Mouse (Mus musculus): ENCODE measurements around the gene Jmjd7. TPM values are rescaled to one million over a fixed set of nuclear protein-coding genes. Genes with fewer than 3 reads are reported as not detected.

Gene Jmjd7
- polyA plus RNA-seq, 1 experiment from 2014 or later = 3.9 TPM

DNA sequence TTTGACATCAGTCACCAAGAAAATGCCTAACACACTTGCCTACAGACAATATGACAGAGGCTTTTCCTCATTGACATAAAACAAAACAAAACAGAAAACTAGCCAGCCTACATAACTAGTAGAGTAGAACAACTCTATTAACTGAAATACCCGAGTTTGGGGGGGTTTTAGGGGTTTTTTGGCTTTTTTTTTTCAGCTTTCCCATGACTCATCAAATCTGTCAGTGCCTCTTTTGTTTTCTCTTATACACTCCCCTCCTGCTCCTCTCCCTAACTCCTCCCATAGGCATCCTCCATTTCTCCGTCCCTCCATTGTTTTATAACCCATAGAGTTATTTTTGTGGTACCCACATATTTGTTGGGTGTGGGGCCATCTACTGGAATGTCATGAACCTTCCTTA, 33.8 kb upstream of the Jmjd7 start:
- H3K4me1 ChIP-seq (ENCODE audit: control insufficient read depth, low read depth, low read length) = peaks cover 3% of the 10 kb centered on the region
- no peak overlapping the region for H3K27ac ChIP-seq (ENCODE audit: low read length)
- H3K36me3 ChIP-seq (ENCODE audit: control insufficient read depth, insufficient read depth) = no peaks in the 10 kb centered on the region
- H3K4me3 ChIP-seq (ENCODE audit: low read depth, low read length) = no peak overlapping the region
- H3K9ac ChIP-seq (ENCODE audit: low read depth, low read length) = no peak overlapping the region
- no peak for ATAC-seq (ENCODE audit: low read depth)
- no peak overlapping the region for H3K4me2 ChIP-seq (ENCODE audit: low read depth, low read length)
- H3K9me3 ChIP-seq (replicated peaks; ENCODE audit: control insufficient read depth, low read length) = no peaks in the 10 kb centered on the region
- 40% methylated on average over 2 of the region's 2 CpGs for WGBS (ENCODE audit: insufficient replicate concordance)
- no peaks in the 10 kb centered on the region for H3K27me3 ChIP-seq (ENCODE audit: control insufficient read depth, insufficient read depth, low read depth, low read length)

DNA sequence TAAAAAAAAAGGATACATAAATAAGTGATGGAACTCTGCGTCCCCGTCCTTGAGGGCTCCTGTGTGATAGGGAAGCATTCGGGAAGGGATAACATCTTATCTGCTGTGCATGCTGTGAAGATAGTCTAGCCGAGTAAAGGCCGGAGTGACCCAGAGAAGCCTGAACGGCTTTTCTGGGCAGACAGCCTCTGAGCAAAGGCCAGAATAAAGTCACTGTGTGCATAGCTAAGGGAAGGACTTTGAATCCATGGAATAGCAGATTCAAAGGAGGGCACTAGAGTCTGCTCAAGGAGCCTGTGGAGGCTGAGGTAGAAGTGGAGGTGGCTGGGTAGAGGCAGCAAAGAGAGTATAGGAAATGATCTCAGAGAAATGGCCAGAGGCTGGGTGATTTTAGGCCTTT, 32.4 kb upstream of the Jmjd7 start:
- no peak overlapping the region for H3K27ac ChIP-seq (ENCODE audit: low read length)

DNA sequence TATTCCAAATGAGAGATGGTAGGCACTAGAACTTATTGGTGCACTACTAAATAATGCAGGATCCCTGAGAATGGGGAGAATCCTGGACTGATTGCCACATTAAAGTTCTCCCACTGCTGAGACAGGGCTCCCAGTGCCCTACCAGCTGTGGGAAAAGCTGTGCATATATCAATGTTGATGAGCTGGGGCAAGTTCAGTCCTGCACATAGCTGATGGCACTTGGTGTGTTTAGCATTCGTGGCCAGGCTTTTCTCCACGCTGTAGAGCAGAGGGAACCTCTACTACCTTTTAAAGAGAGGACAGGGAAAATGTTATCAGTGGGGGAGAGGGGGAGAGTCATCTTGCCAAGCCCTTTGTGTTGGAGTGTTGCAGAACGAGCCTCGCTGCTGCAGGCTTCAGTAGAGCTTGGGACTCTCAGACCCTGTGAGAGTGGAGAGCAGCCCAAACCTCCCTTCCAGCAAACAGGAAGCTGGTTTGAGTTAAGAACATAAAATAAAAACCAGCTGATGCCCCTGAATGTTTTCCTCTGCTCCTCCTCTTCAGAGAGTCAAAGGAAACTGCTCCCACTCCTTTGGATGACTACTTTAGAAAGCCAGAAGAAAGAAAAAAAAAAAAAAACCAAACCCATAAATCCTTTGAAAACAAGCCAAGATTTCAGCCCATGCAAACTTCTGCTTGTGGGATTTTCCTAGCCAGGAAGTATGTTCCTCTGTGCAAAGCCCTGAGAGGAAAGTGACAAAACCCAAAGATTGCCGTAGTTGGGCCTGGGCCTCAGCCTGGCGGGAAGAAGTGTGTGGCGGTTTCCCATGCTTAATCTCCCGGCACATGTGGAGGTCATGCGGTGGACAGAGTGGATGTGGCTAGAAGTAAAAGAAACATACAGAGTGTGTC, 31.6 kb upstream of the Jmjd7 start:
- 40% methylated on average over 9 of the region's 9 CpGs for WGBS (ENCODE audit: insufficient replicate concordance)

More for the DNA sequence above, 32.4 kb upstream of the Jmjd7 start:
- Histone ChIP-seq H3K36me3 (ENCODE audit: control insufficient read depth, insufficient read depth) (no peaks in the 10 kb centered on the region), H3K9ac (ENCODE audit: low read depth, low read length) (no peak overlapping the region), H3K27me3 (ENCODE audit: control insufficient read depth, insufficient read depth, low read depth, low read length) (no peaks in the 10 kb centered on the region), H3K4me1 (ENCODE audit: control insufficient read depth, low read depth, low read length) (peaks cover 3% of the 10 kb centered on the region), H3K4me2 (ENCODE audit: low read depth, low read length) (no peak overlapping the region), H3K9me3 (replicated peaks; ENCODE audit: control insufficient read depth, low read length) (no peaks in the 10 kb centered on the region), H3K4me3 (ENCODE audit: low read depth, low read length) (no peak overlapping the region)
- no peak for ATAC-seq (ENCODE audit: low read depth)
- WGBS (ENCODE audit: insufficient replicate concordance) = 52% methylated on average over 6 of the region's 6 CpGs

GRCm38 (mm10) chr2:119997354-119997753, 29.9 kb upstream of the Jmjd7 start:
- 73% methylated on average over 4 of the region's 4 CpGs for WGBS (ENCODE audit: insufficient replicate concordance)
- Histone ChIP-seq H3K27ac (ENCODE audit: low read length) (no peak overlapping the region), H3K9me3 (replicated peaks; ENCODE audit: control insufficient read depth, low read length) (no peaks in the 10 kb centered on the region), H3K27me3 (ENCODE audit: control insufficient read depth, insufficient read depth, low read depth, low read length) (no peaks in the 10 kb centered on the region), H3K4me2 (ENCODE audit: low read depth, low read length) (no peak overlapping the region), H3K4me3 (ENCODE audit: low read depth, low read length) (no peak overlapping the region), H3K9ac (ENCODE audit: low read depth, low read length) (no peak overlapping the region), H3K4me1 (ENCODE audit: control insufficient read depth, low read depth, low read length) (peaks cover 3% of the 10 kb centered on the region), H3K36me3 (ENCODE audit: control insufficient read depth, insufficient read depth) (no peaks in the 10 kb centered on the region)
- ATAC-seq (ENCODE audit: low read depth) = no peak

More for the DNA sequence above, 31.6 kb upstream of the Jmjd7 start:
- ATAC-seq (ENCODE audit: low read depth) = no peak
- no peak overlapping the region for H3K4me2 ChIP-seq (ENCODE audit: low read depth, low read length)
- no peak overlapping the region for H3K4me3 ChIP-seq (ENCODE audit: low read depth, low read length)
- no peaks in the 10 kb centered on the region for H3K27me3 ChIP-seq (ENCODE audit: control insufficient read depth, insufficient read depth, low read depth, low read length)
- H3K9ac ChIP-seq (ENCODE audit: low read depth, low read length) = no peak overlapping the region
- no peaks in the 10 kb centered on the region for H3K36me3 ChIP-seq (ENCODE audit: control insufficient read depth, insufficient read depth)
- H3K27ac ChIP-seq (ENCODE audit: low read length) = peak overlapping the region; percentile 48
- peaks cover 3% of the 10 kb centered on the region for H3K4me1 ChIP-seq (ENCODE audit: control insufficient read depth, low read depth, low read length)
- H3K9me3 ChIP-seq (replicated peaks; ENCODE audit: control insufficient read depth, low read length) = no peaks in the 10 kb centered on the region

DNA sequence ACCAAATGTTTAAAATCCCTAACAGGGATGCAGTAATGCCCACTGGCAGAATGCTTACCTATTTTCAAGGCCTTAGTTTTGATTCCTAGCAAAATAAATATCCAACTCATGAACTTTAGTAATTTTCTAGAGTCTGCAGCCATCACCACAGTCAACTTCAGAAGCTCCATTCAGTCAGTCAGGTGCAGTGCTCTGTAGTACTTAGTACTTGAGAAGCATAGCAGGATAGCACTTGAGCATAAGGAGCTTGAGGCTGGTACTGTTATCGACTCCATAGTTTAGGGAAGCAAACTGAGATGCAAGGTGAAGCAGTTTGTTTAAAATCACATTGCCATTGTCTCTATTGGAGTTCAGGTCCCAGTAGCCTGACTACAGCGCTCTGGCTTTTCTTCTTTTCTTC, 27.6 kb upstream of the Jmjd7 start:
- no peaks in the 10 kb centered on the region for H3K9me3 ChIP-seq (replicated peaks; ENCODE audit: control insufficient read depth, low read length)

DNA sequence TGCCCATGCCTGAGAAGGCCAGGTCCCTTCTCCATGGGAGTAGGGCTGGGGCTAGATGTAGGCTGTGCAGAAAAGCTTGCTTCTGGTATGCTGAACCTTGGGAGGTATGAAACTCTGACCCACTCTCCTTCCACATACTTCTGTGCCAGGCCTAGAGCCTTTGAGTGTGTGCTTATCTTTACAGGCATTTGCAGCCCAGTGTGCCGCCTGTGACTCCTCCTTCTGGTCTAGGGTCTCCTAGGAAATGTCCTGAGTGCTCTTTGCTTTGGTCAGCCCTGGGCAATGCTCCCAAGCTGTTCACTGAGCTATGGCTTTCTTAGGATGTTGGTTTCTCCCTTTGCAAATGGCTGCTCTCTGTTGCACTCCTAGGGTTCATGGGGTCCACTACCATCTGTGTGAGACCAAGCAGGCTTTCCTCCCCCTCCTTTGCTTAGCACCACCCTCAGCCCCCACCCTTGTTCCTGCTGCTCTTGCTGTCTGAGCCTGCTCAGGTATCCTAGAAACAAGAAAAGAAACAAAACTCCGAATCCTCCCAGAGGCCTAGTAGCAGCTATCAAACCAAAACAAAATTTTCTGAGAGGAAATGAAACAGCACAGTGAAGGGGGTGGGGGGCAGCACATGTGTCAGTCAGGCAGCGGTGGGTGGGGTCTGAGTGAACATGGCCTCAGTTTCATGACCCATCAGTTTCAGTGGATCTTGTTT, 26.2 kb upstream of the Jmjd7 start:
- Histone ChIP-seq H3K36me3 (ENCODE audit: control insufficient read depth, insufficient read depth) (no peaks in the 10 kb centered on the region), H3K9ac (ENCODE audit: low read depth, low read length) (no peak overlapping the region), H3K27me3 (ENCODE audit: control insufficient read depth, insufficient read depth, low read depth, low read length) (no peaks in the 10 kb centered on the region), H3K27ac (ENCODE audit: low read length) (no peak overlapping the region), H3K9me3 (replicated peaks; ENCODE audit: control insufficient read depth, low read length) (no peaks in the 10 kb centered on the region), H3K4me3 (ENCODE audit: low read depth, low read length) (no peak overlapping the region), H3K4me2 (ENCODE audit: low read depth, low read length) (no peak overlapping the region), H3K4me1 (ENCODE audit: control insufficient read depth, low read depth, low read length) (no peaks in the 10 kb centered on the region)
- ATAC-seq (ENCODE audit: low read depth) = no peak
- whole genome bisulfite sequencing (ENCODE audit: insufficient replicate concordance) = 39% methylated on average over 3 of the region's 3 CpGs

More for the DNA sequence above, 27.6 kb upstream of the Jmjd7 start:
- Histone ChIP-seq H3K27ac (ENCODE audit: low read length) (no peak overlapping the region), H3K36me3 (ENCODE audit: control insufficient read depth, insufficient read depth) (no peaks in the 10 kb centered on the region), H3K4me1 (ENCODE audit: control insufficient read depth, low read depth, low read length) (peaks cover 3% of the 10 kb centered on the region), H3K4me3 (ENCODE audit: low read depth, low read length) (no peak overlapping the region), H3K27me3 (ENCODE audit: control insufficient read depth, insufficient read depth, low read depth, low read length) (no peaks in the 10 kb centered on the region), H3K9ac (ENCODE audit: low read depth, low read length) (no peak overlapping the region), H3K4me2 (ENCODE audit: low read depth, low read length) (no peak overlapping the region)
- ATAC-seq (ENCODE audit: low read depth) = no peak
- 67% methylated on average over 2 of the region's 2 CpGs for WGBS (ENCODE audit: insufficient replicate concordance)

DNA sequence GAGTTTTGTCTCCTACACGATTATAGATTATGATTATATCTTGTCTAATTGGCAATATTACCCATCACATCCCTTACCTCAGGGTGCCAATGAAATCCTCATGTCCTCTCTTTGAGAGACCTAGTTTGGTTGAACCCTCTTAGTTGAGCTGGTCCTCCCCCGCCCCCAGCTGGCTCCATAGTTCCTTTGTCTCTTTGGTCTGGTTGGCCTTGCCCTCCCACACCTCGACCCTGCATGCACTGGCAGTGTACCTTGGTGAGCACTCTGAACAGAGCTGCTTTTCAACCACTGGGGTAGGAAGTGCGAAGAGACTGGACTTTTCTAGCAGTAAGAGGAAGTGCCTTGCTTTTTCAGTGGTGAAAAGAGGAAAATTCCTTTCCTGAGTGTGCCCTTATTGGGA, 25.3 kb upstream of the Jmjd7 start:
- H3K4me1 ChIP-seq (ENCODE audit: control insufficient read depth, low read depth, low read length) = no peaks in the 10 kb centered on the region
- H3K27ac ChIP-seq (ENCODE audit: low read length) = no peak overlapping the region
- no peak overlapping the region for H3K9ac ChIP-seq (ENCODE audit: low read depth, low read length)
- no peak overlapping the region for H3K4me2 ChIP-seq (ENCODE audit: low read depth, low read length)
- WGBS (ENCODE audit: insufficient replicate concordance) = 51% methylated on average over 4 of the region's 4 CpGs
- no peak overlapping the region for H3K4me3 ChIP-seq (ENCODE audit: low read depth, low read length)
- no peak for ATAC-seq (ENCODE audit: low read depth)
- H3K27me3 ChIP-seq (ENCODE audit: control insufficient read depth, insufficient read depth, low read depth, low read length) = no peaks in the 10 kb centered on the region
- H3K9me3 ChIP-seq (replicated peaks; ENCODE audit: control insufficient read depth, low read length) = no peaks in the 10 kb centered on the region
- H3K36me3 ChIP-seq (ENCODE audit: control insufficient read depth, insufficient read depth) = no peaks in the 10 kb centered on the region

DNA sequence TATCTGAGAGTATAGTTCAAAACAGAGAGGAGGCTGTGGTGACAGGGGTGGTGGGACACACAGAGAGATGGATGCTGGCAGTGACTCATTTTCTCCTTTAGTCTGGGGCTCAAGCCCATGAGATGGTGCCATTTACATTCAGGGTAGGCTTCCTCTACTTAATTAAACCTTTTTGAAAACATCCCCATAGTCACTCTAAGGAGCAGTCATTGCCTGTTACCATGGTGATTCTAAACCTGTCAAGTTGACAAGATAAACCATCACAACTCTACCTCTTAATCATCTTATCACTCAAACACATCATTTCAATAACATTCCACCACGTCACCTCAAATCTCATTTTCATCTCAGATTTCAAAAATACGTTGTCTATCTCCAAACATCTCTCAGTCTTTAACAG, 23.3 kb upstream of the Jmjd7 start:
- WGBS (ENCODE audit: insufficient replicate concordance) = 61% methylated on average over 2 of the region's 2 CpGs
- Histone ChIP-seq H3K9ac (ENCODE audit: low read depth, low read length) (no peak overlapping the region), H3K4me1 (ENCODE audit: control insufficient read depth, low read depth, low read length) (no peaks in the 10 kb centered on the region), H3K27ac (ENCODE audit: low read length) (no peak overlapping the region), H3K9me3 (replicated peaks; ENCODE audit: control insufficient read depth, low read length) (no peaks in the 10 kb centered on the region), H3K36me3 (ENCODE audit: control insufficient read depth, insufficient read depth) (no peaks in the 10 kb centered on the region), H3K4me2 (ENCODE audit: low read depth, low read length) (no peak overlapping the region), H3K27me3 (ENCODE audit: control insufficient read depth, insufficient read depth, low read depth, low read length) (no peaks in the 10 kb centered on the region), H3K4me3 (ENCODE audit: low read depth, low read length) (no peak overlapping the region)
- no peak for ATAC-seq (ENCODE audit: low read depth)

- Histone ChIP-seq H3K4me2 (ENCODE audit: low read depth, low read length) (no peak overlapping the region), H3K9me3 (replicated peaks; ENCODE audit: control insufficient read depth, low read length) (no peaks in the 10 kb centered on the region), H3K4me3 (ENCODE audit: low read depth, low read length) (no peak overlapping the region), H3K36me3 (ENCODE audit: control insufficient read depth, insufficient read depth) (no peaks in the 10 kb centered on the region), H3K27ac (ENCODE audit: low read length) (no peak overlapping the region), H3K27me3 (ENCODE audit: control insufficient read depth, insufficient read depth, low read depth, low read length) (no peaks in the 10 kb centered on the region), H3K9ac (ENCODE audit: low read depth, low read length) (no peak overlapping the region), H3K4me1 (ENCODE audit: control insufficient read depth, low read depth, low read length) (no peaks in the 10 kb centered on the region)
- ATAC-seq (ENCODE audit: low read depth) = no peak
- WGBS (ENCODE audit: insufficient replicate concordance) = 82% methylated on average over 7 of the region's 7 CpGs
Measured at GRCm38 (mm10) chr2:120006696-120007095, 20.6 kb upstream of the Jmjd7 start.
